Mouse (Mus musculus) NIH3T3 (cell line): ENCODE measurements at regions not wholly inside any gene's neighbourhood (a gene's known extent, or its start where the extent isn't known, plus 50 kb on each side); places are given as distances from the start of the nearest gene placed in this dataset.

Experiments
- DNase-seq: peaks from one replicate; pipeline ENCODE4 v3.0.0-alpha.2; 2012; ENCODE audit warnings: low read depth

DNA sequence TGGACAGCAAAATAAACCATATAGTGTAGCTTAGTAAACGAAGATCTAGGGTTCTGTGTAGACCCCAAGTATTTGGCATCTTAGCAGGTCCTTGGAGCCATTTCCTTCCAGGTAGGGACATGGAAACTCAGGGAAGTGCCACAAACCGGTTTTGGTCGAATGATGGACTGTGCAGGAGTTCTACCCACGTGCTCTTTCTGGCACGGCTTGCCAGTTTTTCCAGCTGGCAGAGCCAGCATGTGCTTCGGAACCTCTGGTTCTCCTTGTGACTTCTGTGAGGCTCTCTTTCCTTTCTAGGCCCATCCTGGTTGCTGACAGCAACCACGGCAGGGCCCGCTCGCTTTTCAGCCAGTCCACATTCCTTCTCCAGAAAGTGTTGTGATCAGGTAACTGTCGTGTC lies 291.4 kb downstream of the Kcnrg start:
- DNase-seq: no peak

DNA sequence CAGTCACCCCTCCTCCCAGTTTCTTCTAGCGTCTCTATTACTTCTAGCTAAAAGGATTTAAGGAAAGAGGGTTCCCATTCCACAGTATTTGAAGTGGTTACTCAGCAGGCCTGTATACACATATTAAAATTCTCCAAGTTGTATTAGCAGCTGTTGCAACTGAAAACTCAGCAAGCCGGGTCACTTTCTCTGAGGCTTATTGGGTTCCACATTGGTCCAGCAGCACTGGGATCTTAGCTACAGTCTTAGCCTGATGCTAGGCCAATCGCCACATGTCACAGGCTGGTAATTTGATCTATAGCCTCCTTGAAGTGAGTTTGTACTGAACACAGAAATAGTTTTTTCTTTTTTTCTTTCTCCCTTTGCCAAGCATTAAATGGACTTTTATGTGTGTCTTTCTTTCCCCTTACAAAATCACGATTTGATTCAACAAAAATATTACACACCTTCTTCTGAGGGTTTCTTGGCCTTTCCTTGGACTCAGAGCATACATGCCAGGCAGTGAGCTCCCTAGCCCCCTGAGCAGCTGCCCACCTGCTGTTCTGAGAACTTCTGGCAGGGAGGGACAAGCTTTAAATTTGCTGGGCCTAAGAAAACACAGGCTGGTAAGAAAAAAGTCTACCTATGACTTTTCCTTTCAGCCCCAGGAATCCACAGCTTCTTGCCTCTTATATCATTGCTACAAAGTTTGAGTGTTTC lies 297.3 kb downstream of the Kcnrg start:
- DNase-seq: no peak

DNA sequence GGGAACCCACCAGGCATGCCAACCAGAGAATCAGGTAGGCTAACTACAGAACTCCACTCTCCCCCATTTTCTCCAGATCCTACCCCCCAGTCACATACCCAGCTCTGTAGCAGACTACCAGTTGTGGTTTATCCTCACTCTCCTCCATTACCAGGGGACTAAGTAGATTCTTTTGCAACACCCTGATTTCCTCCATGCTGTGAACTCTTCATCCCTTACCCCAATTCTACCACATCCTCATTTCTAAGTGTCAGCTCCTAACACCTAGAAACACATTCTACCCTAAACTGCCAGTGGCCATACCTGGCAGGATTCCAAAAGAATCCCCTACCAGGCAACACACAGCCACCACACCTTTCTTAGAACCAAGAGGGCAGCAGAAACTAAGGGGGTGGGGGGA lies 310.9 kb downstream of the Kcnrg start:
- DNase-seq: no peak

DNA sequence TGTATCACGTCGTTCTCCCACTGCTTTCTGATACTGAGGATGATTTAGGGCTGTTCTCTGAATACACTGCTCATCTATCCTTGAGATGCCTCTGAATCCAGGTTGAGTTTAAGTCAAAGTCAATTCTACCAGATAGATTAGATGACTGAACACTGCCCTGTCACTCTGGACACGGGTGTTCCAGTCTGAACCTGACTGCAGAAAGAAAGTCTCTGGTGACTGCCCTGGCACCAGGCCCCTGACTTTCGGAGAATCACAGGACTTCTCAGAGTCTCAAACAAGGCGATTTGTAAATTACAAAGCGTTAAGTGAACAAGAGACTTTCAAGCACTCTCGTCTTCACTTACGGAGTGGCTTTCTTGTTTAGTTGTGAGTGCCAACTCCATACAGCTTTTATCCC lies 324.6 kb downstream of the Kcnrg start:
- DNase-seq: no peak

DNA sequence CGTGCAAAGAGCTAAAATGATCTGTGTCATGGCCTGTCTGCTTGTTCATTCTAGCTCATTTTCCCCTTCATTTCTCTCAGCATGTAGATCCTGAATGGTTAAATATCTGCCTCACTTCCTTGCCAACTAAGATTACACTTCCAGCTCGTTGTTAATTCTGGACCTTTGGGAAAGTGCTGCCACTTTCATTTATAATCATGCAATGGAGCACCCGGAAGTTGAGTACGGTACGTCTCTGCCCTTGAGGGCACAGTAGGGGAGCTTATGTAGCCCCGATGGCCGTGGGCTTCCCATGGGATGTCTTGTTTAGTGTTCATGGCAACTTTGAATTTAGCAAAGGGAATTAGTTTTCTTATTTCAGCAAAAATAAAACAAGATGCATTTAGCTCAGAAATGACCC lies 334.4 kb downstream of the Kcnrg start:
- DNase-seq: no peak

DNA sequence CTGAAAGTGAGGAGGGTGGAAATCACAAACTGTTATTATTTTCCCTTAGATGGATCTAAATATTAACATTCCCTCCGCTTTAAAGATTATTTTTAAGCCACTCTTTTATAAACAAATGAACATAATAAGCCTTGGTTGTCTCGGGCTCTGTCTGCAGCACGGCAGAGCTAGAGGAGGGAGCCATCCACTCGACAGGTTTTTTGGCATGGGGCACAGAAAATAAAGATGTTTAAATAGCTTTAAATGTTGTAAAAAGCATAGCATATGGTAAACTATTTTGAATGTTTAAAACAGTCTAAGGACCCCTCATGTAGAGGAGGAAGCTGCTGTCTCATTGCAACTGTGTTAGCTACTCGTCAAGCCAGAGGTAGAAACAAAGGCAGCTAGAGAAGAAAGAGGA lies 338.4 kb downstream of the Kcnrg start:
- no peak for DNase-seq

DNA sequence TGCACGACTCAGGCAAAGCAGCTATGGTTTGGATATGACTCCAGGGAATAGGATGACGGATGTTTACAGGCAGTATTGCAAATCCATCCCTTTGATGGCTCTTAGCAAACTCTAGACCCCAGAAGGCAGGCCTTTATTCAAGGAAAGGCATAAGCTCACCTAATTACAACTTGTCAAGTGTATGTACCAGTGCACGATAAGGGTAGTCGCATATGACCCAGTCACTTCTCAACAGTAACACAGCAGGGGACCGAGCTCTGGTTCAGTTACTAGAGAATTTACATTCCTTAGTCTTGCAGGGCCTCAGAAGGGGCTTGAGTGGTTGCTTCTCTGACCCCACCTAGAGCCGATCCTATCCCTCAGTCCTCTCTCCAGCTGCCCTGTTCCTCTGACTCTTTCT lies 342.2 kb downstream of the Kcnrg start:
- DNase-seq: no peak

DNA sequence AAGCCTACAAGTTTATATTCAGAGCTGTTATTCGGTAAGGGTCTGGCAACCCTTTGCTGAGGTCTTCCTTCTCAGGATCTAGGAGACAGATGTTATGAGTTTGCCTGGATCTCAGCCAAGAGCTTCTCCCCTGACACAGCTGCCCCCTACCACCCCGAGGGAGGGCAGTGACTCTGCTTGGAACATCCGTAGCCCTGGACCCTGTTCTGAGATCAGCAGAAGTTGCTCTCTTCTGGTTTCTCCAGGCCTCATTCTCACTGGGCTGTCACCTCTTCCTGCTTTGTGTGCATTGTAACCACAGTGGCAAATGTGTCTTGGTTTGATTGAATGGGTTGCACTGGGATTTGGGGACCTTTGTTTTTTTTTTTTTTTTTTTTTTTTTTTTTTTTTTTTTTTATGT lies 342.4 kb upstream of the Rnaseh2b start:
- DNase-seq: no peak

DNA sequence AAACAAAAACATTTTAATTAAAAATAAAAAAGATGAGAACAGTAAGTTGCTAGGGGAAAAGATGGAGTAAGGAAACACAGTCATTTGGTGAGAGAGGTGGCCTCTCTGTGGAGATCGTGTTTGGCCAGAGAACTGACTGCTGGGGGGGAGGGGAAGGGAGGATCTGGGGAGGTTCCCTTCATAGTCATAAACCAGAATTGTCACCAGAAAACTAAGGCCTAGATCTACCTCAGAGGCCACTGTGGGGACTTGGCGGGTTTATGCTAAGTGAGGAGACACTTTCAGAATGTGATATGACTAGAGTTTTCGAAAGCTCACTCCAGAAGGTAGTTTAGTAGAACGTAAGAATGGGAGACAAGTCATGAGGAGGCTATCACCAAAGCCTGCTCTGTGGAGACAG lies 339.4 kb upstream of the Rnaseh2b start:
- DNase-seq: no peak

DNA sequence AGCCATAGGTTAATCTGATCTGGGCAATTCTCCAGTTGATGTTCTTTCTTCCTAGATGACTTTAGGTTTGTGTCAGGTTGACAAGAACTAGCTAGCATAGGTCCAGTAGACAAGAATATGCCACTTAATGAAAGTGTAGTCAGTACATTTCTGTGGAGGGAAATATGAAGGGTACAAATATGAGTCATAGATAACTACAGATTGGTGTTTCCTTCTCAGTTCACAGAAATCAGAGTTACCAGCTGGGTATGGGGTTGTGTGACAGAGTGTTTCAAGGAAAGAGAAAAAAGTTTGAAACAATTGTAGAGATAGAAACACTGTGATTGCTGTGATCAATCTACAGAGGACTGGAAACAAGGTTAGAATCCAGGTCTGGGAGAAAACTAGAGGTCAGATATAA lies 337.0 kb upstream of the Rnaseh2b start:
- no peak for DNase-seq

DNA sequence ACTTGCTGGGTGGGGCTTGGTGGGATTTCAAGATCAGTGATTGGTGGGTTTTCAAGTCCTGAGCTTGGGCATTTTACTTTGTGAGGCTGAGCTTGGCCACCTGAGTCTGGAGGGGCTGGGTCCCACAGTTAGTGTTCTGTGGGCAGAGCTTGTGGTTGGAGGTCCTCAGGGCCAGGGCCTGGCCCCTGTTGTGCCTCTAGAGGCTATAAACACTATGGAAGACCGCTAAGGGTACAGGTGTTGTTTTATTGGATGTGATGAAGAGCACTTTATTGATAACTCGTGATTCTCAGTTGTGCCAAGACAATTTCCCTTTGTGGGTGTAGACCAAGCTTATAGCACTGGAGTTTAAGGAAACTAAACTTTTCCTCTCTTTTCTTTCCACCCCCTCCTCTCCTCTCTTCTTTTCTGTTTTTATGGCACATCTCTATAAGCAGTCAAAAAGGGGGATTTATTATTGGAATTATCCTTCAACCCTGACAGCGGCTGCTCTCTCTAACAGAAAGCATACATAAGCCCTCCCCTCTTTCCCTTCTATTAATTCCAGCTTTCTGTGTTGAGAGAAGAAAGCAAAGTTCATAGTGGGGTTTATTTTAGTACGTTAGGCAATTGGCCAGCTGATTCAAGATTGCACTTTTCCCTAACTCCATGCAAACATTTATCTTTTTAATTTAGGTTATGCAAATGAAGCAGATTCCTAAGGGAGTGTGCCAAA lies 332.0 kb upstream of the Rnaseh2b start:
- no peak for DNase-seq

DNA sequence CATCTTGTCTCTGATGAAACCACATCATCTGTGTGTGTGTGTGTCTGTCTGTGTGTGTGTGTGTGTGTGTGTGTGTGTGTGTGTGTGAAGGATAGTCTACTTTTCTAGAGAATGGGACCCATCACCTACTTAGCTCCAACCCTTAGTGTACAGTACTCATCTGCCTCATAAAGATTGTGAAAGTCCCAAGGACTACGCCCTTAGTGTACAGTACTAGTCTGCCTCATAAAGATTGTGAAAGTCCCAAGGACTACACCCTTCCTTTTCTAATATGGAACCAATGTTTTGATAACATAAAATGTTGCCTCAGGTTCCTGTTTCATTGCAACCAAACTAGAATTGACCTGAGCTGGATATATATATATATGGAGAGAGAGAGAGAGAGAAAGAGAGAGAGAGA lies 323.9 kb upstream of the Rnaseh2b start:
- DNase-seq: no peak

DNA sequence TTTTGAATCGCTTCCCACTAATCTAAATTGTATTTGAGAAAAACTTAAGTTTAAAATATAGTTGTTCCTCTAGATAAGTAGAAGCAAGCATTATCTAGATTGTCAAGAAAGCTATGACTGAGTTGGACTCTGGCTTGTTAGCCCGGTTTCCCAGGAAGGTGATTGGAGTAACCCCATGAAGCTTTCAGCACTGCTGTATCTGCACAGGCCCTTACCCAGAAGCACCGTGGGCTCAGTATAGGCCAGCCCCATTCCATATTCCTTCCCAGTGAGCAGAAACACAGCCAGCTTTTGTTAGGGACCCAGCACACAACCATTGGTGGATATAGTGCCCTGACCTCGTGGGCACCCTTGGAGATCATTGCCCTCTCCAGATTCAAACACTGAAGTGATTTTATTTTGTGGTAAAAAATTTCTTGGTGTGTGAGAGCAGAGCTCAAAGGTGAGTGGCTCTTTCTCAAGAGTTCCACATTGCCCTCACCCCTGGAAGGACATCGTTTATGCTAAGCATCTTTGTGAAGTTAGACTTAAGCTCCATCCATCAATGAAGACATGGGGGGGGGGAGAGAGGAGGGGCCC lies 323.3 kb upstream of the Rnaseh2b start:
- DNase-seq: no peak

DNA sequence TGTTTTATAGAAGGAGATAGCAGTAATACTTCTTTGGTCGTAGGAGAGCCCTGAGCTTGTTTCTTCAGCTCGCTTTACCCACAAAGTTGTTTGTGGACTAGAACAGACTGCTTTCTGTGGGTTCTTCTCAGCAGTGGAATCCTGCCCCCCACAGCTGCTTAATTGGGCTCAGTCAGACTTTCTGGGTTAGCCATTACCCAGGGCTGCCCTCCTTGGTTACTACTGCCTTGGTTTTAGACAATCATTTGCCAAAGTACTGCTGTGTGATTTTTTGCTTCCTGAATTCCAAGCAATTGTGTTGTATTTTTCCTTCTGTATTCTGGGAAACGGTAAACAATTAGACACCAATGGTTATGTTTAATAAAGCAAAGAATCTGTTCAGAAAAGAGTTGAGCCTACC lies 321.8 kb upstream of the Rnaseh2b start:
- no peak for DNase-seq

DNA sequence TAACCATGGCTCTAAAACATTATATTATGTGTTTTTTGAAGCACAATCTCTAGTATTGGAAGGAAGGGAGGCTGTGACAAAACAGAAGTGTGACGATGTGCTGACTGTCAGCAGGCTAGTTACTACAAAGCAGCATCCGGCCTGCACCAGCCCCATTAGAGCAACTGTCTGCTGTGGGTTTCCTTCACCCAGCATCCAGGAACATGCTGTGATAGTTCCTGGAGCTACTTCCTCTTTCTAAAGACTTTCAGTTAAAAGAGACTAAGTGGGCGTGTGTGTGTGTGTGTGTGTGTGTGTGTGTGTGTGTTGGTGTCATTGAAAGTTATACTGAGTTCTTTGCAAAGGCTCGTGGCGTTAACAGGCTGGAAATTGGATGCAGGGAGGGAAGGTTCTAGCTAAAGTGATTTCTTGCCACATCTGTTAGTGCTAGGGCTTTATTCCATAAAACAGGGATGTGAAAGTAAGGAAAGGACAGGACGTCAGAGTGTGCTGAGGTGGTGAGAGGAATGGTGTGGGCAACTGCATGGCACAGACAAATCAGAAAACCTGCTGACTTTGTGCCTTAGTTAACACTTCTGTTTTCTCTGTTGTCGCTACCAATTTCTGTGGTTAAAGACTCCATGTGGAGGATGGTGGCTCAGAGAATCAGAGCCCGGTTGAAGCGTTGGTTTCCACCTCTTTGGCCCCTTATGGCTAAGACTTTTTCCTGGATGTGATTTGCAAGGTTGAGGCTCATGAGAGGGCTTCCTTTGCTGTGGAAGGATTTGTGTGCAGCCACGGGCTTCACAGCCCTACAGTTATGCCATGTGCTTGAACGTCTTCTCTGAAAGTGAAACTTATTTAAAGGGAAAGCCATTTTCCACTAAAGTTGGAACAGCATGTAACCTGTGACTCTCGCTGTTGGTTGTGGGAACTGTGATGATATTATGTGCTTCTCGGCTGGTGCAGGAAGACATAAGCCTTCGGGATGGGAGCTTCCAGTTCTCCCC lies 321.0 kb upstream of the Rnaseh2b start:
- DNase-seq: no peak

DNA sequence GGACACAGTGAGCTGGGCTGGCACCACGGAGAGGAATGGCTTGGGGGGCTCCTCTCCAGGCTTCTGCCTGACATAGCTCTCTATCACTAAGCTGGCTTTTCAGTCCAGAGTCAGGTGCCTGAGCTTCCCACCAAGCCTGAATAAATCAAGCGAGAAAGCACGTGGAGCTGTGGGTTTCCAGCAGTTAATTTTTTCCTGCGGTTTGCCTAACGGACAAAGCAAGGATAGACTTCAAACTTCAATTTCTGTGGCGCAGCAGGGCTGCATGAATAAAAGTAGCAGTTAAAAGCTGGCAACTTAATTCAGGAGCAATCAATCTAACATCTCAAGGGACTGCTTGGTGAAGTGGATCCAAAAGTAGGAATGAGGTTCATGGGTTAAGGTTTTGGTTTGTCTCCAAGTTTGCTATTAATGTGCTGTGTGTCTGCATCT lies 317.1 kb upstream of the Rnaseh2b start:
- no peak for DNase-seq

DNA sequence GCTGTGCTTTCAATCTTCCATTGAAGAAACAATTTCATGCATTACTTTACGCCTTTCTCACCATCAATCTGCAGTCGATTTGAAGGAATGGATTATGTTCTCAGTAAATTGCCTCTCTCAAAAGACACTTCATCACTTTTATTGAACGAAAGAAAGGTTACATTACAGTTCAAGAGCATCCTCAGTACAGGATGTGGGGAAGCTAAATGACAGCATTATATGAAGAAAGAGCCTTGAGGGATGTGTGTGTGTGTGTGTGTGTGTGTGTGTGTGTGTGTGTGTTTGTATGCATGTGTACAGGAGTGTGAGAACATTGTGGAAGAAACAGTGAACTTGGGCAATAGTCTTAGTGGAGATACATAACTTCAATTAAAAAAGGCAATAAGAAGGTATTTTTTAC lies 311.8 kb upstream of the Rnaseh2b start:
- DNase-seq: no peak

DNA sequence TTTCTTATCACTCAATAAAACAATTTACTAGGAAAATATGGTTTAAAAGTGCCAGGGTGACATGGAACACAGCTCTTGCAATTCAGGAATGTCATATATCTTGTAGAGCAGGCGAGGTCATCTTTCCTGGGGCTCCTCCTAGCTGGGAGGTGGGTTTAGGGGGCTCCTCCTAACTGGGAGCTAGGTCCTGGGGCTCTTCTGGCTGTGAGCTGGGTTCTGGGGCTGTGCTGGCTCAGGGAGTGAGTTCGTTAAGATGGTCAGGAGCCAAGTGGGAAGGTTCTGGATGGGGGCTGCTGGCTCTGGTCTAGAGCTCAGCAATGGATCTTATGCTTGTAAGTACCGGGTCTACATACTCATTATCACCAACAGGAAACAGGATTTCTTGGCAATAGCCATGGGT lies 306.8 kb upstream of the Rnaseh2b start:
- no peak for DNase-seq

DNA sequence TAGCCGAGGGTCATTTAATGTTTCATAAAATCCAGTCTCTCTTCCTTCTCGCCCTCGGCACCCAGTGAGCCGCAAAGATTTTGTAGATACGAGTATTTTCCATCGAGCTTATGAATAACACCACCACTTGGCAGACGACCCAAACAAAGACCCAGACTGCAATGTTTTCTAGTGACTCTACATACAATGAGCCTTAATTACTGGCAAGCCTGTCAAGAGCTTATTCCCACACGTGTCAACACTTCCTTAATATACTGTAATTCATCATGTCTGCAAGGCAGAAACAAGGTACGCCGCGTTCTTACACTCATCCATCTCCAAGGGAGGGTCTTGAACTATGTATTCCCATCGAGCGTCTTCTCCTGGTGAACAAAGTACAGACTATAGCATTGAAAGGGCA lies 306.2 kb upstream of the Rnaseh2b start:
- DNase-seq: no peak

DNA sequence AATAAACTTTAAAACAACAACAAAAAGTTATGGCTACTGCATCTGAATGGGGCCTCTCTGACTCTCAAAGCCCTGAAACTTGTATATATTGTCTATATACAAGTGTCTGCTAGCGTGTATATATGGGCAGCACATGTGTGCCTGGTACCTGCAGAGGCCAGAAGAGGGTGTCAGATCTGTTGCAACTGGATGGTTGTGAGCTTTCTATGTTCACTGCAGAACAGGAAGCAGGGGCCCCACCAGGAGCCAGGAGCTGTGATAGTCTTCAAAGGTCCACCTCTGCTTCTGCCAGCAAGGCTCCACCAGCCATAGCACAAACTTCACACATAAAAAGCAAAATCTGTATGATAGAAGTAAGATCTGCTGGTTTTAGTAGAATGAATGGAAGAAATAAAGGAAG lies 297.1 kb upstream of the Rnaseh2b start:
- no peak for DNase-seq

DNA sequence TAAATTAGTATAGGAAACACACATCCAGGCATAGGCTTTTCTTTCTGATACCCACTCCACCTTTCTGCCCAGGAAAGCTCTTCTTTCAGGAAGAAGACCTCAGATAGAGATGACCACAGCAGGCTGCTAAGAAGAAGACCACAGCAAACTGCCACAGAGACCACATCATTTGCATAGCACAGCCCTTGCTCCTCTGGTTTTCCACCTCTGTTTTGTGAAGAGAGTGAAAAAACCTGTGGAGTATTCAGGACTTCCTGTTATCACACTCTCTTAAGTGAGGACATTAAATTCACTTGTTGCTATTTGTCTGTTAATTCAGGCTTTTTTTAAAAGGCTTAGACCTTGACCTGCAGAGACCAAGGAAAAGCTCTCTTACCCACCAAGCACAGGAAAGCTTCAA lies 294.7 kb upstream of the Rnaseh2b start:
- no peak for DNase-seq

DNA sequence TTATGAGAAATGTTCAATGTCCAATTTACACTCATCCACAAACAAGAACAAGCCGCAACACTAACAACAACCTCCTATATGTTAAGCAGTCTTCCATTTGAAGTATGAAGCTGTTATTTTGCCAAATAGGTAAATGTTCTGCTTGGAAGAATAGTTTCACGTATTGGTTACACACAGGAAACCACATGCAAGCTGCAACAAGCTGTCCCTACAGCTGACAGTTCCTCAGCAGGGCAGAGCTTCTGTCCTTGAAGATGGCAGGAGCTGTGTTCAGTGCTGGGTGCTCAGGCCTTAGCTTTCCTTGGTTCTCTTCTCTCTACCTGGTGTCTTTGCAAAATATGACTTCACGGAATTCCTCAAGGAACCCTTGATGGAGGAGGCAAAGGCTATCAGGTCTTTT lies 294.1 kb upstream of the Rnaseh2b start:
- no peak for DNase-seq
